Mouse (Mus musculus) stomach, embryonic 15.5 days (tissue): ENCODE measurements around the gene Necab2. TPM values are rescaled to one million over a fixed set of nuclear protein-coding genes. Genes with fewer than 3 reads are reported as not detected.
A peak's percentile ranks its signal among the peaks of the same experiment; 100 is the strongest.

Experiments
- ATAC-seq: fragments of 200-750 bp; cut with Nextera tagmentation; 2 replicates; pipeline ENCODE4 v1.8.0; 2017; ENCODE audit warnings: low read depth, moderate number of reproducible peaks, moderate TSS enrichment; ENCODE audit not compliant: insufficient read depth, low FRiP score
- H3K27ac ChIP-seq: fragments of 300-500 bp; sonication (generic); 2 replicates; pipeline ENCODE4 v1.5.1; 2015; ENCODE audit warnings: mild to moderate bottlenecking, inconsistent platforms
- H3K27me3 ChIP-seq: fragments of 300-500 bp; sonication (generic); replicated peaks from 2 replicates; pipeline ENCODE4 v1.6.1; 2015; ENCODE audit warnings: inconsistent platforms
- H3K36me3 ChIP-seq: fragments of 300-500 bp; sonication (generic); 2 replicates; pipeline ENCODE4 v1.6.1; 2015; ENCODE audit warnings: inconsistent platforms
- H3K4me1 ChIP-seq: fragments of 300-500 bp; sonication (generic); 2 replicates; pipeline ENCODE4 v1.6.1; 2015; ENCODE audit warnings: inconsistent platforms
- H3K4me2 ChIP-seq: fragments of 300-500 bp; sonication (generic); 2 replicates; pipeline ENCODE4 v1.6.1; 2015; ENCODE audit warnings: mild to moderate bottlenecking, inconsistent platforms
- H3K4me3 ChIP-seq: fragments of 300-500 bp; sonication (generic); replicated peaks from 2 replicates; pipeline ENCODE4 v1.5.1; 2015; ENCODE audit warnings: inconsistent platforms
- H3K9ac ChIP-seq: fragments of 300-500 bp; sonication (generic); 2 replicates; pipeline ENCODE4 v1.6.1; 2015; ENCODE audit warnings: inconsistent platforms
- H3K9me3 ChIP-seq: fragments of 300-500 bp; sonication (generic); 2 replicates; pipeline ENCODE4 v1.6.1; 2016; ENCODE audit warnings: inconsistent platforms
- WGBS: fragments of 180-500 bp; shearing (Covaris S2); methylation state at CpG from one replicate; pipeline ENCODE4 v1.1.7; 2015; 5-methylcytosine and 5-hydroxymethylcytosine counted together
- polyA plus RNA-seq: library from polyadenylated mRNA; unstranded; fragments of >200 nt; fragmentation: Nextera tagmentation; extraction: Ambion mirVana; gene quantifications from 2 replicates; pipeline ENCODE4 v1.2.1, GENCODE M21; 2015

Necab2 gene
- polyA plus RNA-seq, 1 experiment from 2014 or later = 1.9 TPM

DNA sequence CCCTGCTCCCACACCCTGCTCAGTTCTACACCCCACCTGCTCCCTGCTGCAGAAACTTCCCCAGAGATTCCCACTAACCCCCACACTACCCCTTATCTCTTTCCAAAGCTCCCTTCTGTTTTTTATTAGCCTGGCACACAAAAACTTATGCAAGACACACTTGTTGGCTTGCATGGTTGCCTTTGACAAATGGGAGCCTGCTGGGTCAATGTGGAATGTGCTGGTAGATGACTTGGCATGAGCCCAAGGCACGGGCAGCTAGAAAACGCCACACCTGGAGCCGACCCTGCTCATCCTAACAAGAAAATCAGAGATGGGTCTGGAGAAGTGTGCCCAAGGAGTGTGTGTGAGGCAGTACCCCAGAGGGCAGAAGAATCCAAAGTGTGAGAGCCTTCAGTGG, 17.0 kb upstream of the Necab2 start:
- Histone ChIP-seq H3K4me1 (peaks cover 20% of the 10 kb centered on the region), H3K36me3 (no peaks in the 10 kb centered on the region), H3K9me3 (no peaks in the 10 kb centered on the region), H3K4me3 (no peak overlapping the region), H3K4me2 (no peak overlapping the region), H3K9ac (no peak overlapping the region), H3K27me3 (no peaks in the 10 kb centered on the region), H3K27ac (0 out of 2 replicates have a peak overlapping the region, but pooled peaks have one; percentile 5)
- no peak for ATAC-seq
- 69% methylated on average over 3 of the region's 3 CpGs for WGBS

DNA sequence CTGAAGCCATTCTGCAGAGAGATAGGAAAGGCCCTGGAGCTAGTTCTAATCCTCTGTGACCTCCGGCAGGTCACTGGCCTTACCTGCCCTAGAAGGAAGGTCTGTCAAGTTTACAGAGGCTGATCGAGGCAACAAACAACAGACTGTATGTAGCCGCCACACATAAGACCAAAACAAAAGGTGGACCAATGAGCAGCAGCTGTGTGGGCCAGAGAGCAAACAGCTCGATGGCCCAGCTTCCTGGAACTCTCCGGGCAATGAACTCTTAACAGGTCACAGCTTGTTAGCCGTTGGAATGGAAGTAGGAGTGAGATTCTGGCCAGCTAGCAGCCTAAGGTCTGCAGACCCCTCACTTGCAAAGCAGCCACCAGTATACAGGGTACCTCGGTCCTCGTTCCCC, 16.3 kb upstream of the Necab2 start:
- H3K9ac ChIP-seq = no peak overlapping the region
- H3K27ac ChIP-seq = no peak overlapping the region
- H3K4me1 ChIP-seq = peaks cover 19% of the 10 kb centered on the region
- H3K4me3 ChIP-seq = no peak overlapping the region
- H3K36me3 ChIP-seq = no peaks in the 10 kb centered on the region
- ATAC-seq = no peak
- no peaks in the 10 kb centered on the region for H3K27me3 ChIP-seq
- WGBS = 66% methylated on average over 8 of the region's 8 CpGs
- H3K4me2 ChIP-seq = no peak overlapping the region
- H3K9me3 ChIP-seq = no peaks in the 10 kb centered on the region

DNA sequence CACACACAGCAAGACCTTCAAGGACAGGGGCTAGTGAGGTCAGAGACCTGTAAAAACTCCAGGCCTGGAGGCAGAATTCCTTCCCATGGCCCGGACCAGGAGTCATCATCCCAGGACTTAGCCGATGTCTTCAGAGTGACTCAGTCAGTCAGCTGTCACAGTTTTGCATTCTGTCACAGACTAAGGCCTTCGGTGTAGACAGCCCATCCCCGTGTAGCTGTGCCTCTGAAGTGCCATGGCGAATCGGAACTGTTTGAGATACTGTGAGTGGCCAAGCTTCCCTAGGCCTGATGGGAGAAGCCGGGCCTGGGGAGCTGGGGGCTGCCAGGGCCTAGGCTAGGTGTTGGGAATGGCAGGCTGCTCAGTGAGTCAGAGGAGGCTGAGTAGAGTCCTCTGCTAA, 15.8 kb upstream of the Necab2 start:
- no peaks in the 10 kb centered on the region for H3K36me3 ChIP-seq
- no peak overlapping the region for H3K4me3 ChIP-seq
- H3K4me2 ChIP-seq = no peak overlapping the region
- no peak overlapping the region for H3K9ac ChIP-seq
- ATAC-seq = no peak
- WGBS = 79% methylated on average over 7 of the region's 7 CpGs
- no peaks in the 10 kb centered on the region for H3K9me3 ChIP-seq
- no peak overlapping the region for H3K27ac ChIP-seq
- H3K4me1 ChIP-seq = peaks cover 19% of the 10 kb centered on the region
- H3K27me3 ChIP-seq = no peaks in the 10 kb centered on the region

DNA sequence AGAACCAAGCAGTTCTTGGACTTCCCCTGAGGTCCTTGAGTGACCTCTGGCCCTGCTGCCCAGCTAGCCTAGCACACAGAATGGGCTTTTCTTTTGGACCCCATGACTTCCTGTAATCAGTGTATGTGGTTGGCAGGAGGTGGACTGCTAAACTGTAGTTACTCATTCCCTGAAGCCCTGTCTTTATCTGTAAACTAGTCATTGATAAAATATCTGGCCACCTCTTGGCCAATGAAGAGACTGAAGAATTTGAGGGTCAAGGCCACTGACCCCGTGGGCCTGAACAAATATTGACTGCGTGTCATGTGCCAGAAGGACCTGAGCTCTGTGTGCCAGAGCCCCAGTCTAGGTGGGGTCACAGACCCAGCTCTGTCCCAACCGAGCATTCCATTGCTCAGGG, 14.1 kb upstream of the Necab2 start:
- H3K4me1 ChIP-seq = peaks cover 25% of the 10 kb centered on the region
- no peak overlapping the region for H3K27ac ChIP-seq
- H3K27me3 ChIP-seq = no peaks in the 10 kb centered on the region
- H3K9ac ChIP-seq = no peak overlapping the region
- no peak overlapping the region for H3K4me2 ChIP-seq
- ATAC-seq = peak; percentile 33; the same call in 1 of the 2 replicates
- no peaks in the 10 kb centered on the region for H3K9me3 ChIP-seq
- H3K4me3 ChIP-seq = no peak overlapping the region
- no peaks in the 10 kb centered on the region for H3K36me3 ChIP-seq
- 44% methylated on average over 3 of the region's 3 CpGs for WGBS

DNA sequence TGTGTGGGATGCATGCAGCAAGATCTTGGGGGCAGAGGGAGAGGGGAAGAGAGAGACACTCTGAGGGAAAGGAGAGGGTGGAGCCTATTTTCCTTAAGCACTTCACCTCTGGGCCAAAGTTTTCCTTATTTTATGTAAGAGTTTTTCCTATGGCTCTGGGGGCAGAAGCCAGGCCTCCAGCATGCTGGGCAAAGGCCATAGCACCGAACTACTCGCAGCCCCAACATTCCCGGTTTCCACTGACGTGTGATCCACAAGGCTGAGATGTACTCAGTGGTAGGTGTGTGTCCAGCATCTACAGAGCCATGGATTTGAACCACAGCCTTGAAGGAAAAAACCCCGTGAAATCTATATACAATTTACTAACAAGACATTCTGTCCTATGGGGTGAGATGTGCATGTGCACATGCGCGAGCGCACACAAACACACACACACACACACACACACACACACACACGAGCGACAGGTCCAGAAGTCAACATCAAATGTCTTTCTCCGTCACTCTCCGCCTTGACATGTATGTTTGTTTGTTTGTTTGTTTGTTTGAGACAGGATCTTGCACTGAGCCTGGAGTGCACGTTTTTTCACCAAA, 12.8 kb upstream of the Necab2 start, which contains the start of gene Osgin1:
Gene Osgin1 (plus strand): TSS at position 543 of the 593 bp plus-strand sequence.
- 88% methylated on average over 13 of the region's 13 CpGs for WGBS
- Histone ChIP-seq H3K9ac (no peak within 1 kb of the TSS), H3K4me3 (no peak within 1 kb of the TSS), H3K4me2 (no peak within 1 kb of the TSS), H3K9me3 (no peaks in the 10 kb centered on the region), H3K4me1 (peaks cover 19% of the 10 kb centered on the region; the same call in 1 of the 2 replicates), H3K27ac (no peak within 1 kb of the TSS), H3K36me3 (no peaks in the 10 kb centered on the region), H3K27me3 (no peaks in the 10 kb centered on the region)
- no peak for ATAC-seq

DNA sequence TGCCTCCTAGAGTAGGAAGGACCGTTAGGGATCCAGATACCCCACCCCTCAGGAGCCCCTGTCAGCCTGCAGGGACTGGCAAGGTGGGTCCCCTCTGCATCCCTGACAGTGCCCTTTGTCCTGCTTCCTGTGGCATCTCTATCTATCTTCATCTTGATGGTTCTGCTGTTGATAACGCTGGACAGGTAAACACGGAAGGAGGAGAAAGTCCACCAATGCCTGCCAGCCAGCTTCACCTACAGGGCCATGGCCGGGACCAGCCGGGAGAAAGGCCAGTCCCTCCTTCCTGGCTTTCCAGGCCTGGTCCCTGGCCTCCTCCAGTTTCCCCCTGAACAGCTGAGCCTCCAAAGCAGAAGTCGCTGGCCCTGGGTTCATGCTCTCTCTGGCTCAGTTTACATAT, 11.9 kb upstream of the Necab2 start:
- no peaks in the 10 kb centered on the region for H3K36me3 ChIP-seq
- H3K4me2 ChIP-seq = no peak overlapping the region
- WGBS = 61% methylated on average over 6 of the region's 6 CpGs
- H3K27me3 ChIP-seq = no peaks in the 10 kb centered on the region
- H3K4me3 ChIP-seq = no peak overlapping the region
- no peaks in the 10 kb centered on the region for H3K9me3 ChIP-seq
- no peak overlapping the region for H3K9ac ChIP-seq
- peaks cover 18% of the 10 kb centered on the region for H3K4me1 ChIP-seq
- no peak for ATAC-seq
- no peak overlapping the region for H3K27ac ChIP-seq

DNA sequence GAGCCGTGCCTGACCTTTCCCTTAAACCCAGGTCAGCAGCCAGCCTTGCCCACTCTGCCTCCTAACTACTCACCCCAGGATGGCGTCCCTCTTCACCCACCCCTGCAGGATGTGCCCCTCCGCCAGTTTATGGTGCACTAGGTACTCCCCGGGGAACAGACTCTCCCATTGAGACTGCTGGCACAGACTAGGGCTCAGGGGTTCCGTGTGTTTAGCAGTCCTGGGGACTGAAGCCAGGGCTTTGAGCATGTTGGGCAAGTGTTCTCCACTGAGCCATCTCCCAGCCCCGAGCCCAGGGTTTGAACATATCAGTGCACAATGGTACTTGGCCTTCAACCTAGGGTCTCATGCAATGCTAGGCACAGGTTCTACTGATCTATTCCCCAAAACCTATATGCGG, 11.0 kb upstream of the Necab2 start:
- Histone ChIP-seq H3K4me2 (no peak overlapping the region), H3K27me3 (no peaks in the 10 kb centered on the region), H3K9ac (no peak overlapping the region), H3K9me3 (no peaks in the 10 kb centered on the region), H3K27ac (no peak overlapping the region), H3K4me3 (no peak overlapping the region), H3K36me3 (no peaks in the 10 kb centered on the region), H3K4me1 (peaks cover 28% of the 10 kb centered on the region)
- no peak for ATAC-seq
- 87% methylated on average over 7 of the region's 7 CpGs for WGBS

DNA sequence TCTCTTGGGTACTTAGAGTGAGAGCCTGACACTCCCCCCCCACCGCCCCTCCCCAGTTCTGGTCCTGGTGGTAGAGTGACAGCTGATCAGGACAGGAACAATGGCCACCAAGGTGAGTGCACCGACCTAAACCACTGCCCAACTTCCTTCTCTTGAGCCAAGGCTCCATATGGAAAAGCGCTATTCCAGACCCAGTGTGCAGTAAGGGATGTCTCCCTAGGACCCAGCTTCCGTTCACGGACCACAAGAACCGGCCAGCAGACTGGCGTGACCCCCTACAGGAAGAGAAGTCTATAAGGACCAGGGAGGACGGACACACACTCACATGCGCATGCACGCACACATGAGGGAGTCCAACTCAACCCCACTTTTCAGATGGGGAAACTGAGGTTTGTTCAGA, 10.2 kb upstream of the Necab2 start:
- no peak overlapping the region for H3K4me3 ChIP-seq
- no peak for ATAC-seq
- H3K36me3 ChIP-seq = no peaks in the 10 kb centered on the region
- peaks cover 36% of the 10 kb centered on the region for H3K4me1 ChIP-seq
- no peaks in the 10 kb centered on the region for H3K9me3 ChIP-seq
- no peak overlapping the region for H3K27ac ChIP-seq
- no peak overlapping the region for H3K9ac ChIP-seq
- peak overlapping the region; percentile 51; the same call in 1 of the 2 replicates for H3K4me2 ChIP-seq
- WGBS = 88% methylated on average over 10 of the region's 10 CpGs
- no peaks in the 10 kb centered on the region for H3K27me3 ChIP-seq

DNA sequence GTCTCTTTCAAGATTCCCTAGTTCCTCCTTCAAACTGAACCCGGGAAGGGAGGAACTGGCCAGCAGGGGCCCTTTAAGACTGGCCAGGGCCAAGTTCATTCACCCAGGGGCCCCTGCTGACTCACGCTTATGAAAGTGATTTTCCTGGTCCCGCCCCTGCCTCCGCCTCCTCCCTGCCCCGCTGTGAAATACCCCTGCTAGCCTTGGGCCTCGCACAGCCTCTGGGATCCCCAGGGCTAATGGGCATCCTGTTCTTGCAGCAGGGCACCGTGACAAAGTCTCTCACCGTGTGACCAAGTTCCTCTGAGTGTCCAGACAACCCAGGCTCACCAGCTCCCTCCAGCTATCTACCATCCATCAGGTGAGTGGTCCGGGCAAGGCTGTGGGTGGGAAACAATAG, 9.6 kb upstream of the Necab2 start:
- peak; percentile 66 for ATAC-seq

DNA sequence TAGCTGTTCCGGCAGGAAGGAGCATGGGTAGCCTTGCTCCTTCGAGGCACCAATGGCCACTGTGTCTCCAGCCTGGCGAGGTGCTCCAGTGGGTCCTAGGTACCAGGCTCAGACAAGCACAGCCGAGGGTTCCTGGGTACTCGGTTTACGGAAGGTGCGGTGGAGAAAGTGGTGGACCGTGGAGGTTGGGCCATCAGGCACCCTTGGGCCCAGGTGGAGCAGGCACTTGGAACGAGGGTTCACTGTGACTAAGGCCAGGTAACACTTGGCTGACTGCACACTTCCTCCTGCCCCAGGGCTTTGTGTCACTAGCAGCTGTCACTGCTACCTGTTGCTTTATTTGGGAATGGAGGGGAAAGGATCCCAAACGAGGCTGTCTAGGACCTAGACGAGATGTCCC, 9.0 kb upstream of the Necab2 start:
- Histone ChIP-seq H3K9ac (peak overlapping the region; percentile 16; the same call in 1 of the 2 replicates), H3K9me3 (no peaks in the 10 kb centered on the region), H3K36me3 (no peaks in the 10 kb centered on the region), H3K27me3 (no peaks in the 10 kb centered on the region), H3K4me3 (peak overlapping the region; percentile 34), H3K4me2 (peak overlapping the region; percentile 51), H3K4me1 (peaks cover 36% of the 10 kb centered on the region), H3K27ac (peak overlapping the region; percentile 61; the same call in 1 of the 2 replicates)
- no peak for ATAC-seq
- 66% methylated on average over 11 of the region's 11 CpGs for WGBS

More for the DNA sequence above, 9.6 kb upstream of the Necab2 start:
- H3K4me1 ChIP-seq = peaks cover 36% of the 10 kb centered on the region
- H3K4me2 ChIP-seq = peak overlapping the region; percentile 51
- WGBS = 14% methylated on average over 9 of the region's 9 CpGs
- H3K27me3 ChIP-seq = no peaks in the 10 kb centered on the region
- H3K36me3 ChIP-seq = no peaks in the 10 kb centered on the region
- H3K27ac ChIP-seq = peak overlapping the region; percentile 61; the same call in 1 of the 2 replicates
- H3K9me3 ChIP-seq = no peaks in the 10 kb centered on the region
- no peak overlapping the region for H3K9ac ChIP-seq
- peak overlapping the region; percentile 34 for H3K4me3 ChIP-seq

DNA sequence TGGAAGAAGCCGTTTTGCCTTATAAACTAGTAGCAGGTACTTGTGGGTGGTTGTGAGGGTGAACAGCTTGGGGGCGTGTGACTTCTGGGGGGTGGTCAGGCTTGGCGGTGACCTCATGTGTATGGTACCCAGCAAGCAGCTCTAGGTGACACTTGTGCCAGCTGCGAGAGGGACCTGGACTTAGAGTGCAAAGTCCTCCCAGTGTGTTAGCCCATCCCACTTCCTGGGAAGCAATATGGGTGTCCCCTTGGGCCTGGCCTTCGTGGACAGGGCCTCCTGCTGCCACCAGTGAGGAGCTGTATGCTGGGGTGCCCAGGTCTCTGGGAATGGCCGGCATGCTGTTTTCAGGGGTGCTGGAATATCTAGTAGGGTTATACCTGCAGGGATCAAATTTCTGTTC, 7.6 kb upstream of the Necab2 start:
- no peaks in the 10 kb centered on the region for H3K9me3 ChIP-seq
- no peak overlapping the region for H3K9ac ChIP-seq
- H3K4me1 ChIP-seq = peaks cover 36% of the 10 kb centered on the region
- WGBS = 68% methylated on average over 6 of the region's 6 CpGs
- ATAC-seq = no peak
- H3K4me2 ChIP-seq = peak overlapping the region; percentile 38
- no peaks in the 10 kb centered on the region for H3K36me3 ChIP-seq
- no peak overlapping the region; the same call in 1 of the 2 replicates for H3K4me3 ChIP-seq
- H3K27ac ChIP-seq = peak overlapping the region; percentile 49; the same call in 1 of the 2 replicates
- H3K27me3 ChIP-seq = no peaks in the 10 kb centered on the region

DNA sequence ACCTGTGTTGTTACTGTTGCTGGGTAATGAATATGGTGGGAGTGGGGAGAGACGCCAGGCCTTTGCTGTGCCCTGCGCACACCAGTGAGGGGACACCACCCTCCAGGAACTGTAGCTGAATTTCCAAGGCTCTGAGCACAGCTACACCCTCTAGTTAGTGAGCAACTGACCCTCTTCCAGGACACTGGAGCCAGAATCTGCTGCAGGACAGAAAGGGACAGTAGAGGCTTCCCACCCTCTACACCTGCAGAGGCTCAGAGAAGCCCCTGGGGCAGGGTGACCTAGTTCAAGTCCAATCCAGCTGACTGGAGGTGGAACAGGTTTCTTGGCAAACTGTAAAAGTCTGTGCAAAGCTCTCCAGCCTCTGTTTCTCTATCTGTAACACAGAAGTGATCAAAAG, 7.1 kb upstream of the Necab2 start:
- peak overlapping the region; percentile 68; the same call in 1 of the 2 replicates for H3K27ac ChIP-seq
- H3K9me3 ChIP-seq = no peaks in the 10 kb centered on the region
- no peak for ATAC-seq
- H3K4me2 ChIP-seq = peak overlapping the region; percentile 38; the same call in 1 of the 2 replicates
- peaks cover 36% of the 10 kb centered on the region for H3K4me1 ChIP-seq
- no peaks in the 10 kb centered on the region for H3K27me3 ChIP-seq
- no peak overlapping the region for H3K9ac ChIP-seq
- no peak overlapping the region for H3K4me3 ChIP-seq
- 88% methylated on average over 2 of the region's 2 CpGs for WGBS
- no peaks in the 10 kb centered on the region for H3K36me3 ChIP-seq
